Mouse (Mus musculus) midbrain, postnatal 0 days (tissue): Measurements from ENCODE around the gene Ces1e. TPM values are rescaled to one million over a fixed set of nuclear protein-coding genes. Genes with fewer than 3 reads are reported as not detected.

Source experiments
- ATAC-seq: fragments of 200-750 bp; cut with Nextera tagmentation; 2 replicates; pipeline ENCODE4 v1.8.0; 2017; ENCODE audit warnings: moderate number of reproducible peaks, mild to moderate bottlenecking, moderate TSS enrichment, moderate library complexity; ENCODE audit not compliant: low FRiP score
- DNase-seq: peaks from one replicate; pipeline ENCODE4 v3.0.0-alpha.2; 2015; ENCODE audit warnings: low spot score
- H3K27ac ChIP-seq: fragments of 300-500 bp; sonication (generic); 2 replicates; pipeline ENCODE4 v1.5.1; 2014; ENCODE audit warnings: low read depth, mild to moderate bottlenecking, low read length, mixed read lengths
- H3K27me3 ChIP-seq: fragments of 300-500 bp; sonication (generic); 2 replicates; pipeline ENCODE4 v1.6.1; 2014; ENCODE audit warnings: low read length, control low read depth, mixed read lengths; ENCODE audit not compliant: insufficient read depth
- H3K36me3 ChIP-seq: fragments of 300-500 bp; sonication (generic); 2 replicates; pipeline ENCODE4 v1.6.1; 2014; ENCODE audit warnings: low read length, control low read depth, mixed read lengths; ENCODE audit not compliant: insufficient read depth
- H3K4me1 ChIP-seq: fragments of 300-500 bp; sonication (generic); 2 replicates; pipeline ENCODE4 v1.6.1; 2014; ENCODE audit warnings: mild to moderate bottlenecking, control low read depth, antibody characterized with exemption, low read length, mixed read lengths; ENCODE audit not compliant: insufficient read depth
- H3K4me2 ChIP-seq: fragments of 300-500 bp; sonication (generic); 2 replicates; pipeline ENCODE4 v1.6.1; 2014; ENCODE audit warnings: low read depth, mild to moderate bottlenecking, low read length, mixed read lengths; ENCODE audit not compliant: poor library complexity, severe bottlenecking
- H3K4me3 ChIP-seq: fragments of 300-500 bp; sonication (generic); 2 replicates; pipeline ENCODE4 v1.5.1; 2014; ENCODE audit warnings: low read depth, mild to moderate bottlenecking, low read length, moderate library complexity
- H3K9ac ChIP-seq: fragments of 300-500 bp; sonication (generic); replicated peaks from 2 replicates; pipeline ENCODE4 v1.6.1; 2014; ENCODE audit warnings: mild to moderate bottlenecking, low read length, moderate library complexity, mixed read lengths; ENCODE audit not compliant: poor library complexity, severe bottlenecking
- H3K9me3 ChIP-seq: fragments of 300-500 bp; sonication (generic); 2 replicates; pipeline ENCODE4 v1.6.1; 2016; ENCODE audit warnings: low read length, control low read depth
- CTCF ChIP-seq: IDR thresholded peaks from 2 replicates; pipeline ENCODE4 v1.5.1; 2016; ENCODE audit warnings: antibody characterized with exemption, mild to moderate bottlenecking
- WGBS: fragments of 180-500 bp; shearing (Covaris S2); extraction: QIAGEN DNeasy Blood & Tissue Kit; methylation state at CpG from one replicate; pipeline ENCODE4 v1.1.7; 2014; 5-methylcytosine and 5-hydroxymethylcytosine counted together
- polyA plus RNA-seq: library from polyadenylated mRNA; unstranded; fragments of >200 nt; fragmentation: Nextera tagmentation; extraction: Ambion mirVana; gene quantifications from 2 replicates; pipeline ENCODE4 v1.2.1, GENCODE M21; 2015
- total RNA-seq: library from RNA; depleted of rRNA; stranded (reverse); fragments of >200 nt; gene quantifications from 2 replicates; pipeline ENCODE4 v1.2.3, GENCODE M21; 2014; rRNA removed

The Ces1e gene
- total and polyA plus RNA-seq, 2 experiments from 2014 or later = not detected

DNA sequence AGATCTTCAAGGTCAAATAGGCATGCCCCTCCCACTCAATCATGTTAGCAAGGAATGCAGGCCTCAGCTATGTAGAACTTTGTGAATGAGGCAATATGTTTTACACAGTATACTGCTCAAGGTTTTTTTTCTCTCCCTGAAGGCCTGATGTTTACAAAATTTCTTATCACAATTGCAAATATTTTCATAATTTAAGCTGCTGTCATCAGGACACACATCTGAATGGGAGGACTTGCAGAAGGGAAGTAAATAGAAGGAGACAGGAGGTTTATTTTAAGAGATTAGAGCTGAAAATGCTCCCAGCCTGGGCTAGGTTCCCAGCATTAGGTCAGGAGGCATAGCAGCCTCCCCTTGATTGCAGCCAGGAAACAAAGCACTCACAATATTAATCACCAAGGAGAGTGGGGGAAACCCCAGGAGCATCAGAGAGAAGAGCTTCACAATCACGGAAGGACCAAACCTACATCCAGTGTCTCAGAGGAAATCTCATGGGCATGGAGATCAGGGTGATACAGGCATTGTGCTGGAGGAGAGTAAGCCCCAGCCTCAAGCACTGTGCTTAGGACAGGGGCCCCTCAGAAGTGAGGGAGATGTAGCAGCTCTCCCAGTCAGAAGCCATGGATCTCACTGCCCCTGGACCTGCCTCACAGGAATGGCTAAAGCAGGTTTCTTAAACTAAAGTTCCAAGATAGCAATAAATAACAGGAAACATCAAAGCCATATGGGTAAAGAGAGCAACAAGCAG, 57.4 kb downstream of the Ces1e start:
- Histone ChIP-seq H3K4me1 (no peaks in the 10 kb centered on the region), H3K36me3 (no peaks in the 10 kb centered on the region), H3K4me3 (no peak overlapping the region), H3K27me3 (no peaks in the 10 kb centered on the region), H3K9ac (no peak overlapping the region), H3K27ac (no peak overlapping the region), H3K9me3 (no peaks in the 10 kb centered on the region), H3K4me2 (no peak overlapping the region)
- 50% methylated on average over 1 of the region's 1 CpGs for WGBS
- no peak for TF ChIP-seq CTCF
- ATAC-seq (no peak), DNase-seq (no peak)

DNA sequence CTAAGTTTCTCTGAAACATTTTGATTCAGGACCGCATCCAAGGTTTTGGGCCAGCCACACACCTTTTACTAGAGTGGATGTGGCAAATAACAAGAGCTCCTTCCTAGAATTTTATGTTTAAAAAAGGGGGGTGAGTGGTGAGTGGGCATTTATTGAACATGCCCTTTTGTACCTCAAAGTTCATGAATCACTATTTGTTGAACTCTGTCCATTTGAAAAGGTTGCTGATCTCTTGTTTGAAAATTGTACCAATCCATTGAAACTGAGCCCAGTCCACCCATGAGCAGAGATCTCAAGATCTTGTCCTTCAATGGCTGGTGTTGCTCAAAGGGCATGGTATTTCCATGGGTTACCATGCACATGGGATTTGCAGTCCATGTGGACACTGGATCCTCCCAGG, 66.1 kb downstream of the Ces1e start:
- no peak overlapping the region for H3K4me3 ChIP-seq
- H3K4me1 ChIP-seq = no peaks in the 10 kb centered on the region
- no peaks in the 10 kb centered on the region for H3K36me3 ChIP-seq
- no peak overlapping the region for H3K27ac ChIP-seq
- no peak overlapping the region for H3K9ac ChIP-seq
- ATAC-seq = no peak
- WGBS = 90% methylated on average over 1 of the region's 1 CpGs
- no peak for TF ChIP-seq CTCF
- H3K9me3 ChIP-seq = no peaks in the 10 kb centered on the region
- DNase-seq = no peak
- H3K4me2 ChIP-seq = no peak overlapping the region
- H3K27me3 ChIP-seq = no peaks in the 10 kb centered on the region

DNA sequence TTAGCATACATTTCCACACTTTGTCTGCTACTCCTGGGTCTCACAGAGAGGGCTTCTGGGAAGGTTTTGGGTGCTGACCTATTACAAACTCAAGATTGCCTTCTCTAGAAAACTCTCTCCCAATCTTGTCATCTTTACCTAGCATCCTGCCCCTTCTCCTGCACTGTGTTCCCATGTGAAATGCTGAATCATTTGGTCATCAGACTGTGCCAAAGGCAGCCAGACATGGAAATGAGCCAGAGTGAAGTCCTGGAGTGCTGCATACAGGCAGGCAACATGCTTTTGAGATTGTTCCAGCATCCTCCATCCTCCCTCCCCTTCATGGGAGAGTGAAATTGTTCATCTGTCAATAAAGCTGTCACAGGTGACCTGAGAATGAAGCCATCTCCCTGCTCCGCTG, 78.0 kb downstream of the Ces1e start:
- no peak for TF ChIP-seq CTCF
- H3K27me3 ChIP-seq = no peaks in the 10 kb centered on the region
- no peak overlapping the region for H3K27ac ChIP-seq
- no peaks in the 10 kb centered on the region for H3K9me3 ChIP-seq
- H3K4me3 ChIP-seq = no peak overlapping the region
- no peaks in the 10 kb centered on the region for H3K4me1 ChIP-seq
- DNase-seq = no peak
- no peak overlapping the region for H3K4me2 ChIP-seq
- ATAC-seq = no peak
- H3K9ac ChIP-seq = no peak overlapping the region
- WGBS = 96% methylated on average over 1 of the region's 1 CpGs
- no peaks in the 10 kb centered on the region for H3K36me3 ChIP-seq

Other genes with a start within 250 kb of the Ces1e start
- not detected in 2 replicates for gene Ces1a, start 181.4 kb downstream of the Ces1e start, total RNA-seq
- gene Ces1a, start 181.4 kb downstream of the Ces1e start, polyA plus RNA-seq = 0.09 TPM in 1 of 2 replicates, not detected in the other
- gene Ces1b, start 149.6 kb downstream of the Ces1e start, total RNA-seq = not detected in 2 replicates
- gene Ces1b, start 149.6 kb downstream of the Ces1e start, polyA plus RNA-seq = not detected in 2 replicates
- not detected in 2 replicates for gene Ces1c, start 98.3 kb downstream of the Ces1e start, total RNA-seq
- gene Ces1c, start 98.3 kb downstream of the Ces1e start, polyA plus RNA-seq = not detected in 2 replicates
- gene Ces1d, start 31.8 kb downstream of the Ces1e start, total RNA-seq = 0.22 and 0.33 TPM in 2 replicates
- 0.17 and 0.18 TPM in 2 replicates for gene Ces1d, start 31.8 kb downstream of the Ces1e start, polyA plus RNA-seq
- gene Ces1f, start 50.1 kb upstream of the Ces1e start, total RNA-seq = 0.19 TPM in 1 of 2 replicates, not detected in the other
- not detected in 2 replicates for gene Ces1f, start 50.1 kb upstream of the Ces1e start, polyA plus RNA-seq
- 0.09 TPM in 1 of 2 replicates, not detected in the other for gene Ces1g, start 107.7 kb upstream of the Ces1e start, total RNA-seq
- gene Ces1g, start 107.7 kb upstream of the Ces1e start, polyA plus RNA-seq = not detected in 2 replicates
- gene Ces1h, start 150.1 kb upstream of the Ces1e start, total RNA-seq = not detected in 2 replicates
- not detected in 2 replicates for gene Ces1h, start 150.1 kb upstream of the Ces1e start, polyA plus RNA-seq